Comparison of ENCODE assay signal across 13 mouse cellular contexts in genomic region chr15:103032646-103033575, GRCm38 (mm10). TPM values are rescaled to one million over a fixed set of nuclear protein-coding genes. Genes with fewer than 3 reads are reported as not detected.
DNase-seq lines count a peak whose midpoint lies in the region; ATAC-seq lines count a peak whose summit lies in the region.
"Had no signal": no experiment of that assay in that cellular context is flagged by ENCODE, and none has a peak within 500 bp of the region (broad histone marks: within the 10 kb centered on the region; RNA-seq: fewer than 3 reads in every experiment).

No protein-coding gene starts in this region.

- H3K4me3 ChIP-seq in intestine, embryonic 14.5 days (ENCODE audit: low read depth, low read length) = no peak overlapping the region
- 0 out of 2 replicates have a peak overlapping the region, but pooled peaks have one; percentile 3 for H3K4me3 ChIP-seq in stomach, embryonic 14.5 days (ENCODE audit: low read depth, low read length)
- H3K4me3 ChIP-seq in heart, embryonic 10.5 days = no peak overlapping the region
- H3K4me3 ChIP-seq: gastrocnemius, adult 2 months; heart, embryonic 15.5 days; limb, embryonic 12.5 days had no signal

- H3K9me3 ChIP-seq in intestine, embryonic 14.5 days (ENCODE audit: control insufficient read depth, low read length) = no peaks in the 10 kb centered on the region
- H3K9me3 ChIP-seq in stomach, embryonic 14.5 days (ENCODE audit: control insufficient read depth, low read depth, low read length) = no peaks in the 10 kb centered on the region
- no peaks in the 10 kb centered on the region for H3K9me3 ChIP-seq in heart, embryonic 10.5 days
- H3K9me3 ChIP-seq: heart, embryonic 15.5 days; limb, embryonic 12.5 days had no signal

- H3K4me1 ChIP-seq in intestine, embryonic 14.5 days (replicated peaks; ENCODE audit: control insufficient read depth, insufficient read depth, low read length) = peaks cover 27% of the 10 kb centered on the region
- peaks cover 21% of the 10 kb centered on the region; the same call in 1 of the 2 replicates for H3K4me1 ChIP-seq in stomach, embryonic 14.5 days (ENCODE audit: control insufficient read depth, insufficient read depth, low read length)
- H3K4me1 ChIP-seq in heart, embryonic 10.5 days = peaks cover 10% of the 10 kb centered on the region

- H3K27me3 ChIP-seq in intestine, embryonic 14.5 days (replicated peaks; ENCODE audit: control insufficient read depth, insufficient read depth, low read length) = peaks cover 58% of the 10 kb centered on the region
- H3K27me3 ChIP-seq in stomach, embryonic 14.5 days (ENCODE audit: control insufficient read depth, insufficient read depth, low read length) = no peaks in the 10 kb centered on the region
- peaks cover 99% of the 10 kb centered on the region for H3K27me3 ChIP-seq in heart, embryonic 10.5 days (ENCODE audit: insufficient read depth, poor library complexity, severe bottlenecking)
- H3K27me3 ChIP-seq: CH12.LX had no signal

- H3K9ac ChIP-seq in intestine, embryonic 14.5 days (ENCODE audit: low read length) = no peak overlapping the region
- 0 out of 2 replicates have a peak overlapping the region, but pooled peaks have one; percentile 18 for H3K9ac ChIP-seq in stomach, embryonic 14.5 days (replicated peaks; ENCODE audit: low read depth, low read length)
- H3K9ac ChIP-seq: heart, embryonic 15.5 days; limb, embryonic 12.5 days had no signal

- WGBS in intestine, embryonic 14.5 days = 2% methylated on average over 26 of the region's 26 CpGs
- 5% methylated on average over 26 of the region's 26 CpGs for WGBS in stomach, embryonic 14.5 days
- WGBS in heart, embryonic 10.5 days = 2% methylated on average over 26 of the region's 26 CpGs

- H3K36me3 ChIP-seq in intestine, embryonic 14.5 days (ENCODE audit: control insufficient read depth, insufficient read depth, low read length) = no peaks in the 10 kb centered on the region
- H3K36me3 ChIP-seq in stomach, embryonic 14.5 days (ENCODE audit: control insufficient read depth, insufficient read depth, low read length) = no peaks in the 10 kb centered on the region
- H3K36me3 ChIP-seq in heart, embryonic 10.5 days = no peaks in the 10 kb centered on the region
- H3K36me3 ChIP-seq: heart, embryonic 15.5 days; limb, embryonic 12.5 days had no signal

- H3K4me2 ChIP-seq in intestine, embryonic 14.5 days (ENCODE audit: low read length) = peak overlapping the region; percentile 39
- peak overlapping the region; percentile 32 for H3K4me2 ChIP-seq in stomach, embryonic 14.5 days (replicated peaks; ENCODE audit: low read depth, low read length)
- H3K4me2 ChIP-seq: heart, embryonic 15.5 days had no signal

- H3K27ac ChIP-seq in intestine, embryonic 14.5 days (ENCODE audit: low read depth) = 0 out of 2 replicates have a peak overlapping the region, but pooled peaks have one; percentile 27
- H3K27ac ChIP-seq in stomach, embryonic 14.5 days (ENCODE audit: low read length) = peak overlapping the region; percentile 58; the same call in 1 of the 2 replicates
- no peak overlapping the region for H3K27ac ChIP-seq in heart, embryonic 10.5 days
- H3K27ac ChIP-seq: gastrocnemius, adult 2 months; heart, embryonic 15.5 days; limb, embryonic 12.5 days had no signal

- peak; percentile 62 to 70 for DNase-seq in kidney, postnatal 4 days
- DNase-seq in kidney, postnatal 25 days = no peak
- DNase-seq in embryo, embryonic 9.5 days (ENCODE audit: extremely low spot score) = peak; percentile 69
- DNase-seq in intestine, embryonic 14.5 days (ENCODE audit: low spot score) = no peak
- DNase-seq in heart, embryonic 10.5 days (ENCODE audit: low spot score) = no peak
- DNase-seq: gastrocnemius, adult 2 months; lung, postnatal 14 days had no signal

- ATAC-seq in intestine, embryonic 14.5 days (replicated peaks; ENCODE audit: low FRiP score, low TSS enrichment, low read depth) = no peak; the same call in 1 of the 2 replicates
- ATAC-seq in stomach, embryonic 14.5 days (ENCODE audit: insufficient number of reproducible peaks, insufficient read depth, low FRiP score, low read depth) = no peak
- no peak for ATAC-seq in megakaryocyte progenitor cell, adult 5-6 weeks (replicated peaks; ENCODE audit: poor library complexity)

RNA-seq across cellular contexts. Expression of gene Hoxc4, which starts 14.2 kb away (rescaled TPM):
- polyA plus RNA-seq in intestine, embryonic 14.5 days (2014; fragmentation: Nextera tagmentation; extraction: Ambion mirVana) = 14.6 and 15.6 TPM in 2 replicates
- polyA plus RNA-seq in stomach, embryonic 14.5 days (2014; fragmentation: Nextera tagmentation; extraction: Ambion mirVana) = 23.4 and 26.5 TPM in 2 replicates
- total RNA-seq in megakaryocyte progenitor cell, adult 5-6 weeks (2015) = not detected in 2 replicates
- not detected in 2 replicates for total RNA-seq in megakaryocyte progenitor cell, adult 5-6 weeks (2017)
- 0.81 and 6.6 TPM in 2 replicates for polyA plus RNA-seq in heart, embryonic 10.5 days (2016; fragmentation: Nextera tagmentation; extraction: Ambion mirVana)

RNA-seq across cellular contexts. Expression of gene Hoxc6, which starts 34.9 kb away (rescaled TPM):
- polyA plus RNA-seq in intestine, embryonic 14.5 days (2014; fragmentation: Nextera tagmentation; extraction: Ambion mirVana) = 6.1 and 9.6 TPM in 2 replicates
- 4.8 and 5.5 TPM in 2 replicates for polyA plus RNA-seq in stomach, embryonic 14.5 days (2014; fragmentation: Nextera tagmentation; extraction: Ambion mirVana)
- not detected in 2 replicates for total RNA-seq in megakaryocyte progenitor cell, adult 5-6 weeks (2015)
- not detected in 2 replicates for total RNA-seq in megakaryocyte progenitor cell, adult 5-6 weeks (2017)
- 0.23 and 1.8 TPM in 2 replicates for polyA plus RNA-seq in heart, embryonic 10.5 days (2016; fragmentation: Nextera tagmentation; extraction: Ambion mirVana)

RNA-seq across cellular contexts. Expression of gene Hoxc8, which starts 42.5 kb away (rescaled TPM):
- 9.5 and 11.9 TPM in 2 replicates for polyA plus RNA-seq in intestine, embryonic 14.5 days (2014; fragmentation: Nextera tagmentation; extraction: Ambion mirVana)
- 1.0 and 1.1 TPM in 2 replicates for polyA plus RNA-seq in stomach, embryonic 14.5 days (2014; fragmentation: Nextera tagmentation; extraction: Ambion mirVana)
- not detected in 2 replicates for total RNA-seq in megakaryocyte progenitor cell, adult 5-6 weeks (2015)
- total RNA-seq in megakaryocyte progenitor cell, adult 5-6 weeks (2017) = not detected in 2 replicates
- 0.06 and 1.7 TPM in 2 replicates for polyA plus RNA-seq in heart, embryonic 10.5 days (2016; fragmentation: Nextera tagmentation; extraction: Ambion mirVana)
- total RNA-seq: CH12.LX had no signal
- polyA plus RNA-seq: embryonic facial prominence, embryonic 14.5 days; heart, embryonic 15.5 days had no signal

RNA-seq across cellular contexts. Expression of gene Hoxc9, which starts 56.7 kb away (rescaled TPM):
- polyA plus RNA-seq in intestine, embryonic 14.5 days (2014; fragmentation: Nextera tagmentation; extraction: Ambion mirVana) = 1.7 and 1.9 TPM in 2 replicates
- not detected in 2 replicates for polyA plus RNA-seq in stomach, embryonic 14.5 days (2014; fragmentation: Nextera tagmentation; extraction: Ambion mirVana)
- not detected in 2 replicates for total RNA-seq in megakaryocyte progenitor cell, adult 5-6 weeks (2015)
- not detected in 2 replicates for total RNA-seq in megakaryocyte progenitor cell, adult 5-6 weeks (2017)
- polyA plus RNA-seq in heart, embryonic 10.5 days (2016; fragmentation: Nextera tagmentation; extraction: Ambion mirVana) = 0.49 TPM in 1 of 2 replicates, not detected in the other
- polyA plus RNA-seq: embryonic facial prominence, embryonic 14.5 days; heart, embryonic 15.5 days had no signal

Comparison
In these comparisons a context has a peak if more than half of its experiments do, and no peak if none do; other contexts are left out.
1. DNase-seq: peak in kidney, postnatal 4 days (2 of 2) and embryo, embryonic 9.5 days (single experiment); none in kidney, postnatal 25 days (0 of 2), intestine, embryonic 14.5 days (single experiment) and heart, embryonic 10.5 days (single experiment).